Mouse (Mus musculus) spleen, adult 2 months (tissue): ENCODE measurements at regions not wholly inside any gene's neighbourhood (a gene's known extent, or its start where the extent isn't known, plus 50 kb on each side); places are given as distances from the start of the nearest gene placed in this dataset.
A peak's percentile ranks its signal among the peaks of the same experiment; 100 is the strongest.

Source experiments
- CTCF ChIP-seq: fragments of 200-500 bp; IDR thresholded peaks from 2 replicates; pipeline ENCODE4 v1.5.1; 2011; ENCODE audit warnings: mild to moderate bottlenecking, inconsistent platforms; ENCODE audit not compliant: insufficient read depth, insufficient read length, insufficient replicate concordance; ENCODE audit errors: extremely low read depth
- POLR2A ChIP-seq: fragments of 200-500 bp; IDR thresholded peaks from 2 replicates; pipeline ENCODE4 v1.6.1; 2011; ENCODE audit warnings: low read depth, low read length, inconsistent platforms

DNA sequence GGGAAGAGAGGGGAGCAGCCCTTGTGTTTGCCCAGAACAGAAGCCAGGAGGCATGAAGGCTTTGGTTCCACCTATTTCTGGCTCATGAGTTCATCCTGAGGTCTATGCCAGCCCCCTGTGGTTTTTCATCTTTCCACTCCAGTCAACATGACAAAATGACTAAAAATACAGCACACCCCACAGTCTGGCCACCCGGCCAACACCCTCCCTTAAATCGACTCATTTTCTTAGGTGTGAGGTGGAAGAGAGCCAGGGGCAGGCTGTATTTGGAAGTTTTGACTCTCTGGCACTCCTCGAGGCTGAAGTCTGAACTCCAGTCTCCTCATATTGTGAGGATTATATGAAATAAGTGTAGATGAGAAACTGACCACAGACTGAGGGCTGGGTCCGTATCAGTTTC lies 55.0 kb upstream of the Ywhaq start:
- peak; percentile 10; the same call in 1 of the 2 replicates for TF ChIP-seq CTCF
- TF ChIP-seq POLR2A, result no peak
